Mouse (Mus musculus) CH12.LX (cell line): Measurements from ENCODE around the gene Dimt1.
"Not testable (repeated sequence)": the region's sequence is repeated elsewhere in the genome, so short reads cannot be mapped to it uniquely, and the experiment has no call there.

ENCODE experiments used
- CTCF ChIP-seq, 2 experiments: IDR thresholded peaks in 1 of 2; conservative IDR thresholded peaks in 1 of 2; 2 replicates each; pipeline ENCODE4 v1.5.1; 2011 to 2012; ENCODE audit warnings: low read depth in 2 of 2, low read length in 2 of 2, improper control_type of control experiment in 1 of 2, inconsistent platforms in 1 of 2, mild to moderate bottlenecking in 1 of 2, moderate library complexity in 1 of 2
- E2F4 ChIP-seq: IDR thresholded peaks from 2 replicates; pipeline ENCODE4 v1.6.1; 2011; ENCODE audit warnings: low read depth, low read length, improper control_type of control experiment; ENCODE audit not compliant: insufficient replicate concordance
- MAFK ChIP-seq: IDR thresholded peaks from 2 replicates; pipeline ENCODE4 v1.6.1; 2011; ENCODE audit warnings: low read length, improper control_type of control experiment; ENCODE audit not compliant: insufficient replicate concordance
- MAZ ChIP-seq: IDR thresholded peaks from 2 replicates; pipeline ENCODE4 v1.6.1; 2012; ENCODE audit warnings: low read depth, mild to moderate bottlenecking, inconsistent platforms, low read length, improper control_type of control experiment, moderate library complexity
- MXI1 ChIP-seq: IDR thresholded peaks from 2 replicates; pipeline ENCODE4 v1.6.1; 2011; ENCODE audit warnings: mild to moderate bottlenecking, low read depth, low read length, improper control_type of control experiment
- POLR2A ChIP-seq: IDR thresholded peaks from 2 replicates; pipeline ENCODE4 v1.6.1; 2011; ENCODE audit warnings: low read depth, mild to moderate bottlenecking, improper control_type of control experiment, low read length
- RCOR1 ChIP-seq: conservative IDR thresholded peaks from 2 replicates; pipeline ENCODE4 v1.6.1; 2012; ENCODE audit warnings: low read depth, mild to moderate bottlenecking, inconsistent platforms, low read length, improper control_type of control experiment
- SIN3A ChIP-seq: IDR thresholded peaks from 2 replicates; pipeline ENCODE4 v1.6.1; 2012; ENCODE audit warnings: low read length, improper control_type of control experiment, inconsistent platforms
- ZNF384 ChIP-seq: IDR thresholded peaks from 2 replicates; pipeline ENCODE4 v1.6.1; 2012; ENCODE audit warnings: low read depth, low read length, improper control_type of control experiment, inconsistent platforms

- TF ChIP-seq E2F4; RCOR1; MAFK; CTCF (conservative IDR thresholded peaks at IDR 0.05 in 1 of 2, IDR thresholded peaks at IDR 0.05 in 1 of 2; ENCODE audit: low read depth in 2 of 2, low read length in 2 of 2); POLR2A; MAZ; MXI1; ZNF384; SIN3A: not testable (repeated sequence)
These were observed 21.0 kb upstream of the Dimt1 start for GRCm38 (mm10) chr13:106925921-106926320.
